Mouse (Mus musculus) limb, embryonic 15.5 days (tissue): ENCODE data around the gene Tcea3. TPM values are rescaled to one million over a fixed set of nuclear protein-coding genes. Genes with fewer than 3 reads are reported as not detected.
A peak's percentile ranks its signal among the peaks of the same experiment; 100 is the strongest.

Source experiments
- ATAC-seq: fragments of 200-750 bp; cut with Nextera tagmentation; 2 replicates; pipeline ENCODE4 v1.8.0; 2017; ENCODE audit warnings: low read depth, moderate TSS enrichment; ENCODE audit not compliant: insufficient number of reproducible peaks, low FRiP score, low TSS enrichment
- H3K27ac ChIP-seq: fragments of 300-500 bp; sonication (generic); 2 replicates; pipeline ENCODE4 v1.5.1; 2015; ENCODE audit warnings: moderate library complexity, mild to moderate bottlenecking, inconsistent platforms
- H3K27me3 ChIP-seq: fragments of 300-500 bp; sonication (generic); 2 replicates; pipeline ENCODE4 v1.6.1; 2015; ENCODE audit warnings: inconsistent platforms
- H3K36me3 ChIP-seq: fragments of 300-500 bp; sonication (generic); 2 replicates; pipeline ENCODE4 v1.6.1; 2015; ENCODE audit warnings: inconsistent platforms
- H3K4me1 ChIP-seq: fragments of 300-500 bp; sonication (generic); 2 replicates; pipeline ENCODE4 v1.6.1; 2015; ENCODE audit warnings: inconsistent platforms
- H3K4me2 ChIP-seq: fragments of 300-500 bp; sonication (generic); 2 replicates; pipeline ENCODE4 v1.6.1; 2015; ENCODE audit warnings: mild to moderate bottlenecking, inconsistent platforms
- H3K4me3 ChIP-seq: fragments of 300-500 bp; sonication (generic); 2 replicates; pipeline ENCODE4 v1.5.1; 2015; ENCODE audit warnings: mild to moderate bottlenecking, inconsistent platforms
- H3K9ac ChIP-seq: fragments of 300-500 bp; sonication (generic); 2 replicates; pipeline ENCODE4 v1.6.1; 2015; ENCODE audit warnings: inconsistent platforms
- H3K9me3 ChIP-seq: fragments of 300-500 bp; sonication (generic); 2 replicates; pipeline ENCODE4 v1.6.1; 2016; ENCODE audit warnings: inconsistent platforms
- WGBS: fragments of 180-500 bp; shearing (Covaris S2); methylation state at CpG from one replicate; pipeline ENCODE4 v1.1.7; 2015; 5-methylcytosine and 5-hydroxymethylcytosine counted together
- polyA plus RNA-seq: library from polyadenylated mRNA; unstranded; fragments of >200 nt; fragmentation: Nextera tagmentation; extraction: Ambion mirVana; gene quantifications from 2 replicates; pipeline ENCODE4 v1.2.1, GENCODE M21; 2015

The Tcea3 gene
- polyA plus RNA-seq: 20.6 and 29.9 TPM in 2 replicates

DNA sequence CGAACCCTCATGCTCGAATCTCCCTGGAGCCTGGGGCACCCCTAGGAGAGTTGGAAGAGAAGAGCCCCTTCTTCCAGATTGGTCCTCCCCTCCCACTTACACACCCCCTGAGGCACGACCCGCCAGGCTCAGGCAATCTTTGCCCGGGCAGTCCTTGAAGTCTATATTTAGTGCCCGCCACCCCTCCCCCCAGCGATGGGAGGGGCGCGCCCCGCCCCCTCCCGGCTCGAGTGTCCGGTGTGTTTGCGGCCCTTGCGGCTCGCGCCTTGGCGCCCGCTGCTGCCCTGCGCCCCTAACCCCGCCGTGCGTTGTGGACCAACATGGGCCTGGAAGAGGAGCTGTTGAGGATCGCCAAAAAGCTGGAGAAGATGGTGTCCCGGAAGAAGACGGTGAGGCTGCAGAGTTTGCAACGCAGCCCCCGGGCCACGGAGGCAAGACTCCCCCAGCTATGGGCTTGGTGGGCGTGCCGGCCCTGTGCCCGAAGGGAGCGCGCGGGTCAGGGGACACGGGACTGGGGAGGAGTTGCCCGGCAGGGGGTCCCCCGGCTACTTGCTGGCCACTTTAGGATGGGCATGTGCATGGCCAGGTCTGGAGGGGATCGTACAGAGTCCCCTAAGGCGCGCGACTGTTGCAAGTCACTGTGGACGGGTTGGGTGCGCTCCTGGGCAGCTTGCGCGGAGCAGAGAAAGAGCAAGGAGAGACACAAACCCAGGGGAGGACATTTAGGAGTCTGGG lies at the start of gene Tcea3:
Gene Tcea3, plus strand, starts transcription at position 1 of the 735 bp plus-strand sequence.
- no peak; the same call in 1 of the 2 replicates for ATAC-seq
- Histone ChIP-seq H3K27me3 (peaks cover 56% of the 10 kb centered on the region), H3K27ac (peak within 1 kb of the TSS; percentile 51), H3K4me1 (peaks cover 45% of the 10 kb centered on the region), H3K36me3 (peaks cover 24% of the 10 kb centered on the region), H3K4me2 (peak within 1 kb of the TSS; percentile 93), H3K9me3 (no peaks in the 10 kb centered on the region), H3K9ac (peak within 1 kb of the TSS; percentile 39), H3K4me3 (peak within 1 kb of the TSS; percentile 48)
- WGBS: 1% methylated on average over 46 of the region's 46 CpGs

DNA sequence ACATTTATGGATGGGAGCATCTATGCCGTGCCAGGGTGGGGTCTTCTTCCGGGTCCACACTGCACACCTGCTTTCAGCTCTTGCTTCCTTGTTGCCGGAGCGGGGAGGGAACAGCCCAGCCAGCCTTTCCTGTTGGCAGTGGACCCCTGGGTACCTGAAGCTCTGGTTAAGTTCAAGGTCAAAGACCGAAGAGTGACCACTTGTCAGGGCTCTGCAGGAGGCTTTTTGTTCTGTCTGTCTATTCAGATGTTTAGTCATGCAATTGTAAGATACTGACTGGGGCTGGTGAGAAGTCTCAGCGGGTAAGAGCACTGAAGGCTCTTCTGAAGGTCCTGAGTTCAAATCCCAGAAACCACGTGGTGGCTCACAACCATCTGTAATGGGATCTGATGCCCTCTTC lies 48.7 kb upstream of the Tcea3 start:
- Histone ChIP-seq H3K36me3 (no peaks in the 10 kb centered on the region), H3K27me3 (0 out of 2 replicates have a peak, but pooled peaks cover 3% of the 10 kb centered on the region), H3K4me3 (no peak overlapping the region), H3K4me2 (no peak overlapping the region), H3K9ac (no peak overlapping the region), H3K9me3 (no peaks in the 10 kb centered on the region), H3K27ac (no peak overlapping the region), H3K4me1 (no peaks in the 10 kb centered on the region; the same call in 1 of the 2 replicates)
- no peak for ATAC-seq
- WGBS: 82% methylated on average over 7 of the region's 7 CpGs

GRCm38 (mm10) chr4:136199562-136200292 lies 47.8 kb upstream of the Tcea3 start:
- Histone ChIP-seq H3K4me3 (no peak overlapping the region), H3K9ac (no peak overlapping the region), H3K27ac (no peak overlapping the region), H3K27me3 (0 out of 2 replicates have a peak, but pooled peaks cover 3% of the 10 kb centered on the region), H3K9me3 (no peaks in the 10 kb centered on the region), H3K4me2 (no peak overlapping the region), H3K36me3 (no peaks in the 10 kb centered on the region), H3K4me1 (no peaks in the 10 kb centered on the region; the same call in 1 of the 2 replicates)
- WGBS: 25% methylated on average over 9 of the region's 9 CpGs
- no peak for ATAC-seq

GRCm38 (mm10) chr4:136202509-136202908 lies 45.0 kb upstream of the Tcea3 start:
- Histone ChIP-seq H3K27me3 (0 out of 2 replicates have a peak, but pooled peaks cover 3% of the 10 kb centered on the region), H3K4me3 (no peak overlapping the region), H3K36me3 (no peaks in the 10 kb centered on the region), H3K4me1 (peaks cover 14% of the 10 kb centered on the region), H3K4me2 (no peak overlapping the region), H3K9me3 (no peaks in the 10 kb centered on the region), H3K9ac (no peak overlapping the region), H3K27ac (no peak overlapping the region)
- 0 out of 2 replicates have a peak, but pooled peaks have one; percentile 22 for ATAC-seq
- 2% methylated on average over 9 of the region's 9 CpGs for whole genome bisulfite sequencing

GRCm38 (mm10) chr4:136204775-136205174 lies 42.8 kb upstream of the Tcea3 start:
- Histone ChIP-seq H3K36me3 (no peaks in the 10 kb centered on the region), H3K9ac (no peak overlapping the region), H3K9me3 (no peaks in the 10 kb centered on the region), H3K4me1 (peaks cover 28% of the 10 kb centered on the region), H3K4me3 (no peak overlapping the region), H3K4me2 (no peak overlapping the region), H3K27ac (no peak overlapping the region), H3K27me3 (0 out of 2 replicates have a peak, but pooled peaks cover 3% of the 10 kb centered on the region)
- ATAC-seq: no peak
- 90% methylated on average over 2 of the region's 2 CpGs for WGBS

DNA sequence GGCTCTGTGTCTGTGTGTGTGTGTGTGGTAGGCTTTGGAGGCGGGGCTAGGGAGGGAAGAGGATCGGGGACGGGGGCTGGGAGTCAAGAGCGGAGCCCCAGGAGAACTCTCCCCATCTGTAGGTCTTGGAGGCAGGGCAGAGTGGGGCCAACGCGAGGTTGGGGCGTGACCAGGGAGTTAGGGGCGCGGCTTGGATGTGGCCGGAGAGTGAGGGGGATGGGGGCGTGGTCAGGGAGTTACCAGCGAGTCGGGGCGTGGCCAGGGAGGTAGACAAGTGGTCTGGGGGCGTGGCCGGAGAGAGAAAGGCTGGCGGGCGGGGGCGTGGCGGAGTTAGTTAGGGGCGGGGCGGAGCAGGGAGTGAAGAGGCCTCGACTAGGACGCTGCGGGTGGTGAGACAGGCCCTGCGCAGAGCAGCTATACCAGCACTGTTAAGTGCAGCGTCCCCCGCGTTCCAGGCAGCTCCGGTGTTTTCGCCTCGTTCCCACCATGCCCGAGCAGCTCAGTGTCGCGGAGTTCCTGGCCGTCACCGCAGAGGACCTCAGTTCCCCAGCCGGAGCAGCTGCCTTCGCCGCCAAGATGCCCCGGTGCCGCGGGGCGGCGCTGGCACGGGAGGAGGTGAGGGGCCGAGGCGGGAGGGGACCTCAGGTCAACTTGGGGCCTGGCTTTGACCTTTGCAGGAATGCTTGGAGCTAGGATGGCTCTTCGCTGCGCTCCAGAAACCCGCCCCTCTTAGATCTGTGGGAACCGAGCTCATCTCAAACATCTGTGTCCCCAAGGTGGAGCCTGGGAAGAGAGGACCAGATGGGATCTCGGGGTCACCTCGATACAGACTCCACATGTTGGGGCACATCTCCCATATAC lies 41.3 kb upstream of the Tcea3 start, which contains the start of gene Asap3:
Gene Asap3, plus strand, starts transcription at position 333 of the 861 bp plus-strand sequence.
- peak within 1 kb of the TSS; percentile 65 for H3K9ac ChIP-seq
- peaks cover 28% of the 10 kb centered on the region for H3K4me1 ChIP-seq
- H3K4me3 ChIP-seq: peak within 1 kb of the TSS; percentile 70
- peak within 1 kb of the TSS; percentile 94 for H3K4me2 ChIP-seq
- ATAC-seq: peak; percentile 91
- H3K36me3 ChIP-seq: peaks cover 8% of the 10 kb centered on the region; the same call in 1 of the 2 replicates
- 1% methylated on average over 46 of the region's 54 CpGs for WGBS
- H3K27ac ChIP-seq: peak within 1 kb of the TSS; percentile 90
- H3K27me3 ChIP-seq: no peaks in the 10 kb centered on the region
- H3K9me3 ChIP-seq: no peaks in the 10 kb centered on the region

GRCm38 (mm10) chr4:136206943-136207342 lies 40.6 kb upstream of the Tcea3 start:
- no peaks in the 10 kb centered on the region for H3K9me3 ChIP-seq
- H3K4me3 ChIP-seq: peak overlapping the region; percentile 70
- no peaks in the 10 kb centered on the region for H3K27me3 ChIP-seq
- H3K27ac ChIP-seq: peak overlapping the region; percentile 90
- peak; percentile 8; the same call in 1 of the 2 replicates for ATAC-seq
- H3K36me3 ChIP-seq: peaks cover 8% of the 10 kb centered on the region; the same call in 1 of the 2 replicates
- peaks cover 28% of the 10 kb centered on the region for H3K4me1 ChIP-seq
- peak overlapping the region; percentile 65 for H3K9ac ChIP-seq
- 2% methylated on average over 6 of the region's 6 CpGs for WGBS
- peak overlapping the region; percentile 94 for H3K4me2 ChIP-seq

- Histone ChIP-seq H3K4me1 (peaks cover 47% of the 10 kb centered on the region), H3K4me2 (no peak overlapping the region), H3K9ac (no peak overlapping the region), H3K9me3 (no peaks in the 10 kb centered on the region), H3K36me3 (peaks cover 13% of the 10 kb centered on the region; the same call in 1 of the 2 replicates), H3K4me3 (no peak overlapping the region), H3K27me3 (no peaks in the 10 kb centered on the region), H3K27ac (no peak overlapping the region)
- ATAC-seq: no peak
- 77% methylated on average over 9 of the region's 9 CpGs for WGBS
Observed at GRCm38 (mm10) chr4:136210931-136211330, 36.6 kb upstream of the Tcea3 start.

DNA sequence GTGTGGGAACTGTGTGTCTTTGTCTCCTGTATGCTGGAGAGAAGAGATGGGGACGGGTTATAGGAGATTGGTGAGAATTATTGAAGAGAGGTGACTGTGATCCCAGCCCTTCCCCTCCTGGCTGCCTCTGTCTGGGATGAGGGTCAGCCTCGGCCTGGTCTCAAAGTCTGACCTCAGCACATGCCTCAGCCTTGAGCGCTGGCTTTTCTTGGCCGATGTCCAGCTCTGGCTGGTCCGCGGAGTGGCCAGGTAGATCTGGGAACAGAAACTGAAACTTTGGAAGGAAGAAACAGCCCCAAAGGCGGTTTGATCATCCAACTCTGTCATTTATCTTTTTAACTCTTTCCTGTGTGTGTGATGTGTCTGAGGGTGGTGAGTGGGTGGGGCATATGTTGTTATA lies 33.9 kb upstream of the Tcea3 start:
- Histone ChIP-seq H3K9me3 (no peaks in the 10 kb centered on the region), H3K27me3 (no peaks in the 10 kb centered on the region), H3K9ac (no peak overlapping the region), H3K36me3 (peaks cover 13% of the 10 kb centered on the region; the same call in 1 of the 2 replicates), H3K27ac (no peak overlapping the region), H3K4me2 (no peak overlapping the region), H3K4me3 (no peak overlapping the region), H3K4me1 (peaks cover 48% of the 10 kb centered on the region)
- 69% methylated on average over 7 of the region's 7 CpGs for WGBS
- no peak for ATAC-seq

DNA sequence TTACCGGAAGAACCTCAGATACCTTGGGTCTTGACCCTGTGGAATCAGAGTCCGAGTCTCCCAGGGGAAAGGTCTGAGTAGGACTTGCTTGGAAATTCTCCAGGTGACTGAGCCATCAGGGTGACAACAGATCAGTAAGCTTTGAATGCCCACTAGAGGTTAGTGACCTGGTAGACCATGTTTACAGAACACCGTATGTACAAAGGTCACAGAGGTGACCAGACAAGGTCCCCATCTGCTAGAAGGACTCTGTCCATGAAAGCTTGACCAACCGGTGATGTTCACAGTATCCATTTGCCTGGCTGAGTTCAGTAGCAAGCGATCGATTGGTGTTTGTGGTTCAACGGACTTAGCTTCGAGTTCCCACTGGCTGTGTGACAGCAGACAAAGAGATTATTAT lies 32.7 kb upstream of the Tcea3 start:
- Histone ChIP-seq H3K27ac (0 out of 2 replicates have a peak overlapping the region, but pooled peaks have one; percentile 30), H3K4me2 (no peak overlapping the region), H3K27me3 (no peaks in the 10 kb centered on the region), H3K9me3 (no peaks in the 10 kb centered on the region), H3K9ac (no peak overlapping the region), H3K36me3 (peaks cover 13% of the 10 kb centered on the region; the same call in 1 of the 2 replicates), H3K4me1 (peaks cover 53% of the 10 kb centered on the region), H3K4me3 (no peak overlapping the region)
- 85% methylated on average over 8 of the region's 8 CpGs for WGBS
- no peak for ATAC-seq

- H3K9me3 ChIP-seq: no peaks in the 10 kb centered on the region
- peaks cover 60% of the 10 kb centered on the region for H3K4me1 ChIP-seq
- no peaks in the 10 kb centered on the region for H3K27me3 ChIP-seq
- H3K4me2 ChIP-seq: no peak overlapping the region
- peaks cover 9% of the 10 kb centered on the region; the same call in 1 of the 2 replicates for H3K36me3 ChIP-seq
- H3K27ac ChIP-seq: peak overlapping the region; percentile 30; the same call in 1 of the 2 replicates
- ATAC-seq: no peak
- no peak overlapping the region for H3K4me3 ChIP-seq
- 73% methylated on average over 8 of the region's 8 CpGs for WGBS
- H3K9ac ChIP-seq: no peak overlapping the region
Observed at GRCm38 (mm10) chr4:136215576-136215975, 32.0 kb upstream of the Tcea3 start.
